Mouse (Mus musculus): ENCODE data around the gene Pde11a. TPM values are rescaled to one million over a fixed set of nuclear protein-coding genes. Genes with fewer than 3 reads are reported as not detected.
"Not testable (repeated sequence)": the region's sequence is repeated elsewhere in the genome, so short reads cannot be mapped to it uniquely, and the experiment has no call there.

Gene Pde11a
- polyA plus RNA-seq, 2 experiments = 0.33 to 0.58 TPM

- TF ChIP-seq POLR2A (IDR thresholded peaks at IDR 0.05; ENCODE audit: borderline replicate concordance, extremely low read depth, insufficient read depth, insufficient read length) = no peak
- no peaks in the 10 kb centered on the region for H3K27me3 ChIP-seq (ENCODE audit: control insufficient read depth, insufficient read depth, low read length)
- no peak overlapping the region for H3K9ac ChIP-seq (ENCODE audit: low read depth, low read length, severe bottlenecking)
- H3K9me3 ChIP-seq (ENCODE audit: control insufficient read depth, low read length) = no peaks in the 10 kb centered on the region
- no peak overlapping the region for H3K4me3 ChIP-seq (replicated peaks; ENCODE audit: low read length)
- 95% methylated on average over 3 of the region's 3 CpGs for WGBS
- ATAC-seq (ENCODE audit: low FRiP score, low read depth) (no peak), DNase-seq (ENCODE audit: low spot score) (no peak)
- H3K36me3 ChIP-seq (ENCODE audit: control insufficient read depth, insufficient read depth, low read length) = no peaks in the 10 kb centered on the region
- H3K4me2 ChIP-seq (replicated peaks; ENCODE audit: low read depth, low read length, severe bottlenecking) = no peak overlapping the region
- H3K4me1 ChIP-seq (ENCODE audit: control insufficient read depth, insufficient read depth, low read length) = peaks cover 11% of the 10 kb centered on the region
- no peak overlapping the region for H3K27ac ChIP-seq (replicated peaks; ENCODE audit: low read depth, low read length)
These were observed 355.5 kb downstream of the Pde11a start for GRCm38 (mm10) chr2:75983091-75983490.

DNA sequence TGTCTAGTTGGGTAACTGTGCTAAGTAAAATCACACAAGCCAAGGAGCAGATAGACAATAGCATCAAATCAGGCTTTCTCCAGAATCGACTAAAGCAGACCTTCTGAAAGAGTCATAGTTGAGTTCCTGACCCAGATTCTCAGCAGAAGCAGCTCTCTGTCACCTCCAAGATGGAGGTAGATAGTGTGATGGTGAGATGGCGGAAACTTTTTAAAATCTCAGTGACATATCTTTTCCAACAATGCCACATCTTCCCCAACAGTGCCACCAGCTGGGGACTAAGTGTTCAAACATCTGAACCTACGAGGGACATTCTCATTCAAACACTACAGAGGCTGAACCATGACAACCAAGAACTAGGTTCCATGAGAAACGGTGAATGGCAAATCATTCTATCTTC lies 355.9 kb downstream of the Pde11a start:
- no peak overlapping the region for H3K4me2 ChIP-seq (replicated peaks; ENCODE audit: low read depth, low read length, severe bottlenecking)
- no peaks in the 10 kb centered on the region for H3K9me3 ChIP-seq (ENCODE audit: control insufficient read depth, low read length)
- TF ChIP-seq POLR2A (IDR thresholded peaks at IDR 0.05; ENCODE audit: borderline replicate concordance, extremely low read depth, insufficient read depth, insufficient read length) = no peak
- 97% methylated on average over 4 of the region's 4 CpGs for WGBS
- H3K9ac ChIP-seq (ENCODE audit: low read depth, low read length, severe bottlenecking) = no peak overlapping the region
- H3K27me3 ChIP-seq (ENCODE audit: control insufficient read depth, insufficient read depth, low read length) = no peaks in the 10 kb centered on the region
- DNase-seq (ENCODE audit: low spot score) = no peak
- no peak overlapping the region for H3K27ac ChIP-seq (replicated peaks; ENCODE audit: low read depth, low read length)
- no peak overlapping the region for H3K4me3 ChIP-seq (replicated peaks; ENCODE audit: low read length)
- ATAC-seq (ENCODE audit: low FRiP score, low read depth) = no peak
- no peaks in the 10 kb centered on the region for H3K36me3 ChIP-seq (ENCODE audit: control insufficient read depth, insufficient read depth, low read length)
- H3K4me1 ChIP-seq (ENCODE audit: control insufficient read depth, insufficient read depth, low read length) = peaks cover 6% of the 10 kb centered on the region

GRCm38 (mm10) chr2:75981440-75982081 lies 357.0 kb downstream of the Pde11a start, which contains the start of gene Ttc30a1:
Gene Ttc30a1 (minus strand): TSS chr2:75981967.
- 1% methylated on average over 27 of the region's 34 CpGs for WGBS
- H3K9me3 ChIP-seq (ENCODE audit: control insufficient read depth, low read length); H3K36me3 ChIP-seq (ENCODE audit: control insufficient read depth, insufficient read depth, low read length); H3K4me1 ChIP-seq (ENCODE audit: control insufficient read depth, insufficient read depth, low read length); H3K27me3 ChIP-seq (ENCODE audit: control insufficient read depth, insufficient read depth, low read length); H3K27ac ChIP-seq (replicated peaks; ENCODE audit: low read depth, low read length): not testable (repeated sequence)
- peak; percentile 79 for ATAC-seq (ENCODE audit: low FRiP score, low read depth)
- DNase-seq (ENCODE audit: low spot score) = peak; percentile 90
- Histone ChIP-seq H3K4me2 (replicated peaks; ENCODE audit: low read depth, low read length, severe bottlenecking) (peak within 1 kb of the TSS; percentile 61), H3K9ac (ENCODE audit: low read depth, low read length, severe bottlenecking) (peak within 1 kb of the TSS; percentile 47), H3K4me3 (replicated peaks; ENCODE audit: low read length) (peak within 1 kb of the TSS; percentile 52)

GRCm38 (mm10) chr2:75980933-75981439 lies 357.6 kb downstream of the Pde11a start:
- 97% methylated on average over 13 of the region's 13 CpGs for WGBS
- not testable (repeated sequence) for H3K27ac ChIP-seq (replicated peaks; ENCODE audit: low read depth, low read length); H3K36me3 ChIP-seq (ENCODE audit: control insufficient read depth, insufficient read depth, low read length); ATAC-seq (ENCODE audit: low FRiP score, low read depth); H3K4me1 ChIP-seq (ENCODE audit: control insufficient read depth, insufficient read depth, low read length); H3K27me3 ChIP-seq (ENCODE audit: control insufficient read depth, insufficient read depth, low read length); DNase-seq (ENCODE audit: low spot score); H3K9me3 ChIP-seq (ENCODE audit: control insufficient read depth, low read length)
- H3K9ac ChIP-seq (ENCODE audit: low read depth, low read length, severe bottlenecking) = peak overlapping the region; percentile 47; the same call in 1 of the 2 replicates
- peak overlapping the region; percentile 52 for H3K4me3 ChIP-seq (replicated peaks; ENCODE audit: low read length)
- H3K4me2 ChIP-seq (replicated peaks; ENCODE audit: low read depth, low read length, severe bottlenecking) = peak overlapping the region; percentile 61

DNA sequence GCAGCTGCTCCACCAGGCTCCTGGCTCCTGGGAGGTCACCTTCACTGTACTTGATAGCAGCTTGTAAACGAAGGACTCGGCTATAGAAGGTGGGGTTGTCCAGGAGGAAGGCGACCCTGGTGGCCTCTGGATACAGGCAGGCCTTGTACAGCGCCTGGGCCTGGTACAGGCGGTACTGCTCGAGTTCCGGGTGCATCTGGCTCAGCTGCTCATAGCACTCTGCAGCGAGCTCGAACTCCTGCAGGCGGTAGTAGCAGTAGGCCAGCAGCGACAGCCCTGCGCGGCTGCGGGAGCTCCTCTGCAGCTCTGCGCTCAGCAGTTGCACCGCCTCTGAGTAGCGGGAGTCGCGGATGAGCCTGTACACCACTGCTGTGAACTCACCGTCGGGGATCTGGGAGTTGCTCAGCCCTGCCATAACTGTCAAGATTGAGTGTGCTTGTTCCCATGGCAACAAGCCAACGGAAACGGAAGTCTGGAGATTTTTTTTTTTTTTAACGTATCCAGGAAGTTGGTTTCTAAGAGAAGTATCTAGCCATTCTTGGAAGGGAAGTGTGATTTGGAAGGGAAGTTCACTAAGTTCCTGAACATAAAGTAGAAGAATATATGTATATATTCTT lies 360.7 kb downstream of the Pde11a start, which contains the start of gene Ttc30a2:
Ttc30a2 (minus strand) TSS at position 419 of the 617 bp plus-strand sequence.
- H3K27me3 ChIP-seq (ENCODE audit: control insufficient read depth, insufficient read depth, low read length); H3K27ac ChIP-seq (replicated peaks; ENCODE audit: low read depth, low read length); H3K4me3 ChIP-seq (replicated peaks; ENCODE audit: low read length); H3K9ac ChIP-seq (ENCODE audit: low read depth, low read length, severe bottlenecking); H3K4me1 ChIP-seq (ENCODE audit: control insufficient read depth, insufficient read depth, low read length); H3K9me3 ChIP-seq (ENCODE audit: control insufficient read depth, low read length); ATAC-seq (ENCODE audit: low FRiP score, low read depth); H3K4me2 ChIP-seq (replicated peaks; ENCODE audit: low read depth, low read length, severe bottlenecking); H3K36me3 ChIP-seq (ENCODE audit: control insufficient read depth, insufficient read depth, low read length): not testable (repeated sequence)
- WGBS = 32% methylated on average over 17 of the region's 24 CpGs
- peak; percentile 18 for DNase-seq (ENCODE audit: low spot score)

GRCm38 (mm10) chr2:75976070-75976469 lies 362.5 kb downstream of the Pde11a start:
- not testable (repeated sequence) for H3K27ac ChIP-seq (replicated peaks; ENCODE audit: low read depth, low read length); H3K36me3 ChIP-seq (ENCODE audit: control insufficient read depth, insufficient read depth, low read length); H3K9ac ChIP-seq (ENCODE audit: low read depth, low read length, severe bottlenecking); H3K4me3 ChIP-seq (replicated peaks; ENCODE audit: low read length); H3K4me2 ChIP-seq (replicated peaks; ENCODE audit: low read depth, low read length, severe bottlenecking); H3K27me3 ChIP-seq (ENCODE audit: control insufficient read depth, insufficient read depth, low read length); ATAC-seq (ENCODE audit: low FRiP score, low read depth); DNase-seq (ENCODE audit: low spot score); H3K9me3 ChIP-seq (ENCODE audit: control insufficient read depth, low read length); H3K4me1 ChIP-seq (ENCODE audit: control insufficient read depth, insufficient read depth, low read length)
- WGBS = 80% methylated on average over 2 of the region's 2 CpGs
